Mouse (Mus musculus) v-Abl transformed pro-B cells (cell line): ENCODE measurements around the gene Nebl.
"Not testable (repeated sequence)": the region's sequence is repeated elsewhere in the genome, so short reads cannot be mapped to it uniquely, and the experiment has no call there.

Source experiments
- in situ Hi-C, 2 experiments: fragments of 400-800 bp; cut with MboI; formaldehyde crosslinking; loops; one replicate each; pipeline ENCODE4 v1.15.1; 2025; ENCODE audit not compliant: unreplicated experiment in 2 of 2

Gene Nebl

GRCm38 (mm10) chr2:17316850-17317249 lies 414.4 kb downstream of the Nebl start:
- in situ Hi-C loops: no loop called here

- in situ Hi-C loops: no loop called here
Observed at GRCm38 (mm10) chr2:17301379-17301778, 429.9 kb downstream of the Nebl start.

- in situ Hi-C loops: no loop called here
Observed at GRCm38 (mm10) chr2:17297496-17297895, 433.8 kb downstream of the Nebl start.

- in situ Hi-C loops: not testable (repeated sequence)
Observed at GRCm38 (mm10) chr2:17295257-17295656, 436.0 kb downstream of the Nebl start.
